In genomic region chr3:94310491-94310890, GRCm38 (mm10) we compare ENCODE assay signal across 8 mouse cellular contexts. TPM values are rescaled to one million over a fixed set of nuclear protein-coding genes. Genes with fewer than 3 reads are reported as not detected.
DNase-seq lines count a peak whose midpoint lies in the region; ATAC-seq and TF ChIP-seq lines count a peak whose summit lies in the region.

No protein-coding gene starts in this region.

- 0 out of 2 replicates have a peak, but pooled peaks cover 2% of the 10 kb centered on the region for H3K4me1 ChIP-seq in kidney, embryonic 14.5 days (ENCODE audit: control insufficient read depth, insufficient read depth, low read length)
- H3K4me1 ChIP-seq in hindbrain, embryonic 12.5 days, result peaks cover 8% of the 10 kb centered on the region; the same call in 1 of the 2 replicates
- peaks cover 11% of the 10 kb centered on the region; the same call in 1 of the 2 replicates for H3K4me1 ChIP-seq in midbrain, embryonic 14.5 days (ENCODE audit: control insufficient read depth, insufficient read depth, low read length)

- TF ChIP-seq POLR2A in brain, embryonic 14.5 days (IDR thresholded peaks at IDR 0.05; ENCODE audit: borderline replicate concordance, extremely low read depth, insufficient read depth, insufficient read length, poor library complexity, severe bottlenecking), result no peak

- H3K4me3 ChIP-seq in kidney, embryonic 14.5 days (ENCODE audit: low read length), result peak overlapping the region; percentile 60
- H3K4me3 ChIP-seq in hindbrain, embryonic 12.5 days, result peak overlapping the region; percentile 64
- H3K4me3 ChIP-seq in midbrain, embryonic 14.5 days (replicated peaks; ENCODE audit: low read depth, low read length), result peak overlapping the region; percentile 62

- 48% methylated on average over 7 of the region's 7 CpGs for WGBS in kidney, embryonic 14.5 days
- 54% methylated on average over 7 of the region's 7 CpGs for WGBS in hindbrain, embryonic 12.5 days
- WGBS in midbrain, embryonic 14.5 days, result 42% methylated on average over 7 of the region's 7 CpGs

- no peaks in the 10 kb centered on the region for H3K9me3 ChIP-seq in kidney, embryonic 14.5 days (ENCODE audit: control insufficient read depth, low read length)
- H3K9me3 ChIP-seq in hindbrain, embryonic 12.5 days (replicated peaks), result no peaks in the 10 kb centered on the region
- no peaks in the 10 kb centered on the region for H3K9me3 ChIP-seq in midbrain, embryonic 14.5 days (ENCODE audit: control insufficient read depth, low read length)

- no peak for TF ChIP-seq CTCF in brain, embryonic 14.5 days (IDR thresholded peaks at IDR 0.05; ENCODE audit: borderline replicate concordance, extremely low read depth, insufficient read depth, insufficient read length)

- intact Hi-C loops in left cerebral cortex, postnatal 4 days (cut with DNase I), result no loop called here

- H3K36me3 ChIP-seq in kidney, embryonic 14.5 days (ENCODE audit: control insufficient read depth, insufficient read depth, low read length), result no peaks in the 10 kb centered on the region
- no peaks in the 10 kb centered on the region for H3K36me3 ChIP-seq in hindbrain, embryonic 12.5 days
- H3K36me3 ChIP-seq in midbrain, embryonic 14.5 days (ENCODE audit: control insufficient read depth, insufficient read depth, low read length), result no peaks in the 10 kb centered on the region

- no peak for DNase-seq in kidney, postnatal 10 days
- DNase-seq in brain, embryonic 14.5 days (ENCODE audit: low read depth), result peak; percentile 37
- peak; percentile 49 for DNase-seq in midbrain, embryonic 14.5 days
- no peak for DNase-seq in left cerebral cortex, postnatal 4 days
- DNase-seq in spleen, postnatal 4 days (ENCODE audit: low spot score in 2 of 2), result no peak
- no peak for DNase-seq in layer of hippocampus, postnatal 10 days (ENCODE audit: low spot score in 2 of 2)

- peak overlapping the region; percentile 49; the same call in 1 of the 2 replicates for H3K27ac ChIP-seq in kidney, embryonic 14.5 days (ENCODE audit: low read depth, low read length)
- H3K27ac ChIP-seq in hindbrain, embryonic 12.5 days, result peak overlapping the region; percentile 79
- peak overlapping the region; percentile 81 for H3K27ac ChIP-seq in midbrain, embryonic 14.5 days (replicated peaks; ENCODE audit: low read depth, low read length)

- ATAC-seq in kidney, embryonic 14.5 days (ENCODE audit: low FRiP score, low TSS enrichment), result no peak
- ATAC-seq in hindbrain, embryonic 12.5 days (ENCODE audit: low FRiP score), result 0 out of 2 replicates have a peak, but pooled peaks have one; percentile 7
- ATAC-seq in midbrain, embryonic 14.5 days (ENCODE audit: low FRiP score, low TSS enrichment), result no peak

- peak overlapping the region; percentile 53 for H3K9ac ChIP-seq in kidney, embryonic 14.5 days (ENCODE audit: low read depth, low read length)
- peak overlapping the region; percentile 75 for H3K9ac ChIP-seq in hindbrain, embryonic 12.5 days
- H3K9ac ChIP-seq in midbrain, embryonic 14.5 days (replicated peaks; ENCODE audit: low read length), result peak overlapping the region; percentile 74

- peak overlapping the region; percentile 63 for H3K4me2 ChIP-seq in kidney, embryonic 14.5 days (replicated peaks; ENCODE audit: low read depth, low read length)
- H3K4me2 ChIP-seq in hindbrain, embryonic 12.5 days (replicated peaks), result peak overlapping the region; percentile 68
- peak overlapping the region; percentile 62 for H3K4me2 ChIP-seq in midbrain, embryonic 14.5 days (ENCODE audit: low read length)

- H3K27me3 ChIP-seq in kidney, embryonic 14.5 days (ENCODE audit: control insufficient read depth, insufficient read depth, low read length), result no peaks in the 10 kb centered on the region
- 0 out of 2 replicates have a peak, but pooled peaks cover 3% of the 10 kb centered on the region for H3K27me3 ChIP-seq in hindbrain, embryonic 12.5 days
- no peaks in the 10 kb centered on the region for H3K27me3 ChIP-seq in midbrain, embryonic 14.5 days (ENCODE audit: control insufficient read depth, insufficient read depth, low read length)

RNA-seq across cellular contexts. Expression of gene Them4, which starts 0.6 kb away (rescaled TPM):
- 10.2 and 12.0 TPM in 2 replicates for polyA plus RNA-seq in kidney, embryonic 14.5 days (2014; fragmentation: Nextera tagmentation; extraction: Ambion mirVana)
- 19.2 and 22.3 TPM in 2 replicates for polyA plus RNA-seq in brain, embryonic 14.5 days (2012; rRNA removed)
- polyA plus RNA-seq in hindbrain, embryonic 12.5 days (2016; fragmentation: Nextera tagmentation; extraction: Ambion mirVana), result 16.1 and 18.1 TPM in 2 replicates
- polyA plus RNA-seq in midbrain, embryonic 14.5 days (2014; fragmentation: Nextera tagmentation; extraction: Ambion mirVana), result 57.5 and 59.7 TPM in 2 replicates
- total RNA-seq in left cerebral cortex, postnatal 4 days (2021), result 10 to 100 TPM; 27.6 to 31.5 TPM
- 10 to 100 TPM; 27.9 to 33.4 TPM for total RNA-seq in layer of hippocampus, postnatal 10 days (2021)

RNA-seq across cellular contexts. Expression of gene Them5, which starts 31.4 kb away (rescaled TPM):
- polyA plus RNA-seq in kidney, embryonic 14.5 days (2014; fragmentation: Nextera tagmentation; extraction: Ambion mirVana), result not detected in 2 replicates
- polyA plus RNA-seq in brain, embryonic 14.5 days (2012; rRNA removed), result 0.26 and 1.4 TPM in 2 replicates
- polyA plus RNA-seq in hindbrain, embryonic 12.5 days (2016; fragmentation: Nextera tagmentation; extraction: Ambion mirVana), result not detected in 2 replicates
- polyA plus RNA-seq in midbrain, embryonic 14.5 days (2014; fragmentation: Nextera tagmentation; extraction: Ambion mirVana), result 0.18 TPM in 1 of 2 replicates, not detected in the other
- total RNA-seq in left cerebral cortex, postnatal 4 days (2021), result not detected
- not detected for total RNA-seq in layer of hippocampus, postnatal 10 days (2021)

RNA-seq across cellular contexts. Expression of gene Gm4778, which starts 46.7 kb away (rescaled TPM):
- polyA plus RNA-seq in kidney, embryonic 14.5 days (2014; fragmentation: Nextera tagmentation; extraction: Ambion mirVana), result not detected in 2 replicates
- polyA plus RNA-seq in brain, embryonic 14.5 days (2012; rRNA removed), result not detected in 2 replicates
- polyA plus RNA-seq in hindbrain, embryonic 12.5 days (2016; fragmentation: Nextera tagmentation; extraction: Ambion mirVana), result not detected in 2 replicates
- polyA plus RNA-seq in midbrain, embryonic 14.5 days (2014; fragmentation: Nextera tagmentation; extraction: Ambion mirVana), result not detected in 2 replicates
- not detected for total RNA-seq in left cerebral cortex, postnatal 4 days (2021)
- not detected for total RNA-seq in layer of hippocampus, postnatal 10 days (2021)

RNA-seq across cellular contexts. Expression of gene C2cd4d, which starts 51.7 kb away (rescaled TPM):
- polyA plus RNA-seq in kidney, embryonic 14.5 days (2014; fragmentation: Nextera tagmentation; extraction: Ambion mirVana), result 1.0 and 1.5 TPM in 2 replicates
- 1.0 and 1.3 TPM in 2 replicates for polyA plus RNA-seq in brain, embryonic 14.5 days (2012; rRNA removed)
- 2.4 and 2.5 TPM in 2 replicates for polyA plus RNA-seq in hindbrain, embryonic 12.5 days (2016; fragmentation: Nextera tagmentation; extraction: Ambion mirVana)
- polyA plus RNA-seq in midbrain, embryonic 14.5 days (2014; fragmentation: Nextera tagmentation; extraction: Ambion mirVana), result 2.6 and 3.1 TPM in 2 replicates
- under 1 TPM; 0.38 to 0.81 TPM for total RNA-seq in left cerebral cortex, postnatal 4 days (2021)
- total RNA-seq in layer of hippocampus, postnatal 10 days (2021), result under 1 TPM in 1 of 2 experiments, not detected in 1; 0.46 TPM

Comparison
In these comparisons a context has a peak if more than half of its experiments do, and no peak if none do; other contexts are left out.
1. DNase-seq: peak in brain, embryonic 14.5 days (single experiment) and midbrain, embryonic 14.5 days (single experiment); none in kidney, postnatal 10 days (single experiment), left cerebral cortex, postnatal 4 days (single experiment), spleen, postnatal 4 days (0 of 2) and layer of hippocampus, postnatal 10 days (0 of 2).
2. Peak in every context shown above with its lines, with median percentiles within 50 percentile points of each other: H3K27ac ChIP-seq, H3K4me2 ChIP-seq, H3K4me3 ChIP-seq and H3K9ac ChIP-seq.